Mouse (Mus musculus): ENCODE data around the gene Pdzd2. TPM values are rescaled to one million over a fixed set of nuclear protein-coding genes. Genes with fewer than 3 reads are reported as not detected.

Gene Pdzd2
- polyA plus RNA-seq, 1 experiment from 2014 or later = 7.3 TPM

- Histone ChIP-seq H3K27ac (no peak overlapping the region), H3K4me1 (peaks cover 9% of the 10 kb centered on the region), H3K36me3 (no peaks in the 10 kb centered on the region), H3K27me3 (ENCODE audit: insufficient read depth, poor library complexity, severe bottlenecking) (no peaks in the 10 kb centered on the region), H3K9me3 (no peaks in the 10 kb centered on the region), H3K4me3 (no peak overlapping the region)
- 59% methylated on average over 6 of the region's 6 CpGs for WGBS
- no peak for DNase-seq (ENCODE audit: low spot score)
Observed at GRCm38 (mm10) chr15:12577715-12578114, 162.0 kb downstream of the Pdzd2 start.

DNA sequence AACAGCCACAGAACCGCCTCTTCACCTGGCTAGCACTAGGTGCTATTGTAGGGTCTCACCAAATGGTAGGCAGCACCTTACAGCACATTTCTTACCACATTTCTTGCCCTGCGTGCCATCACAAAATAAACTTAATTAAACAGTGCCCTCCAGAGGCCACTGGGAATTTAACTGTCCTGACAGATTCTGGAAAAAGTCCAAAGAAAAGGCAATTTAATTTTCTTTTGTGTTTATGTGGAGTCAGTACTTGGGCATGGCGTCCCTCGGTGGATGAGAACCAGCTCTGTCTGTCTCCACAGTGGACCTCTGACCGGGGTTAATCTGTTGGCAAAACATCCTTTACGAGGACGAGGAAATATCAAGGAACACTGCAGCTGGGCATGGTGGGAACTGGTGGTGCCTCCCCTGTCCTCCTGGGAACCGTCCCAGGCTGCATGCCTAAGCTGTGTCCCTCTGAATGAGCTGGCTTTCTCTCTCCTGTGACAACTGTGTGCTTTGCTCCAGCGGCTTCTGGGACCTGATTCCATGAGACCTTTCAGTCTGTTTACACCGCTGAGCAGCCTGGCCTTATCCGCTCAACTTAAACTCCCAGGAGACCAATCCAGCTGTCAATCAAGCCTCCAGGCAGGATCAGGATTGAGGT is 162.5 kb downstream of the Pdzd2 start:
- no peaks in the 10 kb centered on the region for H3K27me3 ChIP-seq (ENCODE audit: insufficient read depth, poor library complexity, severe bottlenecking)
- H3K36me3 ChIP-seq = no peaks in the 10 kb centered on the region
- DNase-seq (ENCODE audit: low spot score) = no peak
- peaks cover 9% of the 10 kb centered on the region for H3K4me1 ChIP-seq
- no peak overlapping the region for H3K4me3 ChIP-seq
- 28% methylated on average over 11 of the region's 11 CpGs for WGBS
- peak overlapping the region; percentile 44; the same call in 1 of the 2 replicates for H3K27ac ChIP-seq
- no peaks in the 10 kb centered on the region for H3K9me3 ChIP-seq

DNA sequence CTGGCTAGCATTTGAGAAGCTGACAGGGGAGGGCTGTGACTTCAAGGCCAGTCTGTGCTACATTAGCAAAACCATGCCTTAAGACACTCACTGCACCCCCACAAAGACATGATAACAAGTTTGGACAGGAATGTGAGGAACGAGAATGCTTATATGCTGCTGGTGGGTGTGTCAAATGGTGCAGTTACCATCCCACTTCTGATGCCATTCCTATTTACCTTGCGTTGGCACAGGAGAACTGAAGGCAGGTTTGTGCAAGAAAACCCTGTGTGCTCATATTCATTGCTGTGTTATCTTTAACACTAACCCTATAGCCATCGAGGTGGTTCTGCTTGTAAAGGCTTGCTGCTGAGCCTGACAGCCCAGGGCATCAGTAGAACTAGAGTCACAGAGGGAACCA is 166.1 kb downstream of the Pdzd2 start:
- Histone ChIP-seq H3K27ac (no peak overlapping the region), H3K9me3 (no peaks in the 10 kb centered on the region), H3K27me3 (ENCODE audit: insufficient read depth, poor library complexity, severe bottlenecking) (no peaks in the 10 kb centered on the region), H3K4me3 (no peak overlapping the region), H3K36me3 (no peaks in the 10 kb centered on the region), H3K4me1 (peaks cover 9% of the 10 kb centered on the region)
- no peak for DNase-seq (ENCODE audit: low spot score)
- 70% methylated on average over 3 of the region's 3 CpGs for WGBS

GRCm38 (mm10) chr15:12571168-12571567 is 168.6 kb downstream of the Pdzd2 start:
- Histone ChIP-seq H3K27me3 (ENCODE audit: insufficient read depth, poor library complexity, severe bottlenecking) (no peaks in the 10 kb centered on the region), H3K4me3 (no peak overlapping the region), H3K4me1 (peaks cover 12% of the 10 kb centered on the region; the same call in 1 of the 2 replicates), H3K9me3 (no peaks in the 10 kb centered on the region), H3K27ac (no peak overlapping the region), H3K36me3 (no peaks in the 10 kb centered on the region)
- DNase-seq (ENCODE audit: low spot score) = no peak
- WGBS = 53% methylated on average over 4 of the region's 4 CpGs

DNA sequence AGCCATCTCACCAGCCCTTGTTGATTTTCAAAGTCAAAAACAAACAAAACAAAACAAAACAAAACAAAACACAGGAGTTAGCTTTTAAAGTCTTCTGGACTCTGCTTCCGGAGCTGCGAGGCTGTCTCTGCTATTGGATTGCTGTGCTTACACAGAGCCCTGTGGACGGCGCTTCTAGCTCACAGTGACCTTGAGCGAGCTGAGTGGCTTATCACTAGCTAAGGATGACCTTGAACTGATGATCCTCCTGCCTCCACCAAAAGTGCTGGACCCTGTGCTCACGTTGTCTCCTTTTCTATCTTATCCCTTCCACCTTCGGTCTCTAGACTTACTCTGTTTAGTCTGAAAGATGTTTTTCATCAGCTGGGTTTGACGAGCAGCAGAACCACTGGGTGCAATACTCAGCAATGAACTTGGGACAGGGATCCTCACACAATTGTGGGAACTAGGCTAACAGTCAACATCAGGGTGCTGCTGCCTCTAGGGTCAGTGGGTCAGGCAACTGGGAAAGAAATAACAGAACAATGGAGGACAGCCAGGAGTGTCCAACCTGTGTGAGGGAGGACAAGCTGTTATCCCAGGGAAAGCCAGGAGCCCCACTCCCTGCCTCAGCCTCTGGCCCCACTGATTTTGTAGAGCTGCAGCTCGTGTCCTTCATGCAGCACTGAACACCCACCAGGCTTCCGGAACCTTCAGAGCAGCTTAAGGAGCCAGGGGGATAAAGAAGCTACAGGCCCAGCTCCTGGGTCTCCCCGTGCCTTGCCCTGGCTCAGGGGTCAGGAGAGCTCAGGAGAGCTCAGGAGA is 172.9 kb downstream of the Pdzd2 start:
- WGBS = 62% methylated on average over 11 of the region's 11 CpGs
- Histone ChIP-seq H3K9me3 (no peaks in the 10 kb centered on the region), H3K4me1 (peaks cover 16% of the 10 kb centered on the region; the same call in 1 of the 2 replicates), H3K27me3 (ENCODE audit: insufficient read depth, poor library complexity, severe bottlenecking) (no peaks in the 10 kb centered on the region), H3K36me3 (no peaks in the 10 kb centered on the region), H3K4me3 (no peak overlapping the region), H3K27ac (peak overlapping the region; percentile 81)
- DNase-seq (ENCODE audit: low spot score) = no peak

DNA sequence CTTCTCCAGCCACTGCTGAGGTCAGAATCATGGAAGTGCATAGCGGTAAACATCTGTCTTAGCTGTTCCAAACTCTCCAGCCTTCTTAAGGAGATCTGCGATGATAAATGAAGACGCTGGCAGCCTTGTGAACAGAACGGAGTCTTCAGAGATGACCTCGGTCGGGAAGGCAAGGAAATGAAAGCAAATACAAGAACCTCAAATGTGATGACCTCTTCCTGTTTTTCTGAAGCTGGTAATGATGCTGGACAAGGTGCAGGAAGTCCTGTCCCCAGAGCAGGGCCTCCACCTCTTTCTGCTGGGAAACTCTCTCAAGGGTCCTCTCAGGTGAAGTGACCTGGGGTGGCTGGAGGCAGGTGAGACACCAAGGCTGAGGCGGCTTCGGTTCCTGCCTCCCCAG is 174.4 kb downstream of the Pdzd2 start:
- Histone ChIP-seq H3K9me3 (no peaks in the 10 kb centered on the region), H3K4me1 (peaks cover 19% of the 10 kb centered on the region), H3K27ac (no peak overlapping the region), H3K4me3 (no peak overlapping the region), H3K27me3 (ENCODE audit: insufficient read depth, poor library complexity, severe bottlenecking) (no peaks in the 10 kb centered on the region), H3K36me3 (no peaks in the 10 kb centered on the region)
- no peak for DNase-seq (ENCODE audit: low spot score)
- 75% methylated on average over 8 of the region's 8 CpGs for WGBS

DNA sequence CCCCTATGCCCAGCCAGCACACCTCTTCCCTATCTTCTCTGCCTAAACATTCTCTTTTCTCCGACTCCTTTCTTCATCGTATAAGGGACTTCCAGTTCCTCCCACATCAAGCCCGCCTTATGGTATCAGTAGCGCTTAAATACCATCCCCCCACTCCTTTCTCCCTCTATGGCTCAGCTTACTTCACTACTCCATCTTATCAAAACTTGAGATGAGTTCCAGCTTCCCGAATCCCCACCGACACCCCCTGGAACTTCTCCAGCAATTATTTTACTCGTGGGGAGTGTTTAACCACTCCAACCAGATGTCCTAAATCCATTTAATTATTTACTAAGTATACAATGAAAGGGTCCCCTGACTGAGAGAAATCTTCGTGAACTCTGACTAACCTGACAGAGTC is 179.2 kb downstream of the Pdzd2 start:
- no peaks in the 10 kb centered on the region for H3K9me3 ChIP-seq
- H3K36me3 ChIP-seq = no peaks in the 10 kb centered on the region
- no peaks in the 10 kb centered on the region for H3K27me3 ChIP-seq (ENCODE audit: insufficient read depth, poor library complexity, severe bottlenecking)
- no peak overlapping the region for H3K27ac ChIP-seq
- no peak overlapping the region for H3K4me3 ChIP-seq
- no peak for DNase-seq (ENCODE audit: low spot score)
- peaks cover 26% of the 10 kb centered on the region for H3K4me1 ChIP-seq
- 37% methylated on average over 8 of the region's 8 CpGs for WGBS

DNA sequence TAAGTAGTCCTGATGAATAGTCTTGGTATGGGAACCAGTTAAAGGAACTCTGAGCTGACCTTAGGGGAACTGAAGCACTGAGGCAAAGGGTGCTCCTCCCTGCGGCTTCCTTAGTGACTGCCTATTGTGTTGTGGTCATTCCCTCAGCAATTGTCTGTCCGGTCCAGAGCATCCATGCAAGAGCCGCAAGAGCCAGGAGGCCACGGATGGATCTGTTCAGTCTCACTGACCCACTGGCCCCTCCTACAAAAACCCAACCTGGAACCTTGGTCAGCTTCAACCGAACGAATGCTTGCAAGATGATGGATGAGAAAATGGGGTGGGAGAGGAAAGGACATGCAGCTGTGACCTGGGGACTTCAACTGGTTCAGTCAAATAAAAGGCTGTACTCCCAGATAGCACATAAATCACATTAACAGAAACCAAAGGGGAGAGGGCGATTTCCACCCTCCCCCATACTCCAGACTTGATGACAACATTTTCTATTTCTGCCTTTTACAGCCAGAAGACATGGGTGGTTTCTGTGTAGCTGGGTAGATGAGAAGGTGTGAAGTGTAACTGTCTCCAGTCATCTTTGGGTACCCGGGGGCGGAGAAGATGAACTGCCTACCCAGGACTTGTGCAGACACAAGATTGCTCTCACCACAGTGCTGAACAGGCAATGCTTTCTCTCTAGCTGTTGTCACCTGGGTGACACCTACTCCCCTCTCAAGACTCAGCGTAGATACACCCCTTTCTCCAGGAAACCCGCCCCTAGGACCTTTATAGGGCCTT is 181.9 kb downstream of the Pdzd2 start:
- WGBS = 73% methylated on average over 11 of the region's 11 CpGs
- H3K27ac ChIP-seq = no peak overlapping the region
- H3K4me1 ChIP-seq = peaks cover 32% of the 10 kb centered on the region
- no peaks in the 10 kb centered on the region for H3K27me3 ChIP-seq (ENCODE audit: insufficient read depth, poor library complexity, severe bottlenecking)
- H3K9me3 ChIP-seq = no peaks in the 10 kb centered on the region
- H3K4me3 ChIP-seq = no peak overlapping the region
- no peaks in the 10 kb centered on the region for H3K36me3 ChIP-seq
- no peak for DNase-seq (ENCODE audit: low spot score)

- WGBS = 54% methylated on average over 3 of the region's 3 CpGs
- Histone ChIP-seq H3K4me1 (peaks cover 35% of the 10 kb centered on the region), H3K36me3 (no peaks in the 10 kb centered on the region), H3K27ac (no peak overlapping the region), H3K4me3 (no peak overlapping the region), H3K27me3 (ENCODE audit: insufficient read depth, poor library complexity, severe bottlenecking) (no peaks in the 10 kb centered on the region), H3K9me3 (no peaks in the 10 kb centered on the region)
- no peak for DNase-seq (ENCODE audit: low spot score)
Observed at GRCm38 (mm10) chr15:12553211-12553610, 186.5 kb downstream of the Pdzd2 start.

DNA sequence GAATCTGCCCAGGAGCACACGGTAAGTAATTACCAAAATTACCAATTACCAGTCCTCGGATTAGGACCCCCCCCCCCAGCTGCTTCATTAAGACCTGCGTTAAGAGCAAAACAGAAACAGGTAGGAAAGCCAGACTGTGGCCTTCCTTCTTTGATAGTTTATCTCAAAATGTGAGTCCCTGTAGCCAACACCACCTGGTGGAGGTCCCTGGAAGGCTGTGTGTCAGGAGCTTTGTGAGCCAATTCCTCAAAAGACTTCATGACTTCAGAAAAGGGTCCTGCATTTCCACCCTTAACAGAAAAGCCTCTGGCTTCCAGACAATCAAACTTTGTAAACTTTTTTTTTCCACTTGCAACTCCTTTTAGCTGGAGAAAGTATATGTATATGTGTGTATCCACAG is 188.8 kb downstream of the Pdzd2 start:
- no peak for DNase-seq (ENCODE audit: low spot score)
- Histone ChIP-seq H3K27ac (no peak overlapping the region), H3K4me1 (peaks cover 36% of the 10 kb centered on the region), H3K9me3 (no peaks in the 10 kb centered on the region), H3K27me3 (ENCODE audit: insufficient read depth, poor library complexity, severe bottlenecking) (no peaks in the 10 kb centered on the region), H3K36me3 (no peaks in the 10 kb centered on the region), H3K4me3 (no peak overlapping the region)
- 28% methylated on average over 3 of the region's 3 CpGs for WGBS

DNA sequence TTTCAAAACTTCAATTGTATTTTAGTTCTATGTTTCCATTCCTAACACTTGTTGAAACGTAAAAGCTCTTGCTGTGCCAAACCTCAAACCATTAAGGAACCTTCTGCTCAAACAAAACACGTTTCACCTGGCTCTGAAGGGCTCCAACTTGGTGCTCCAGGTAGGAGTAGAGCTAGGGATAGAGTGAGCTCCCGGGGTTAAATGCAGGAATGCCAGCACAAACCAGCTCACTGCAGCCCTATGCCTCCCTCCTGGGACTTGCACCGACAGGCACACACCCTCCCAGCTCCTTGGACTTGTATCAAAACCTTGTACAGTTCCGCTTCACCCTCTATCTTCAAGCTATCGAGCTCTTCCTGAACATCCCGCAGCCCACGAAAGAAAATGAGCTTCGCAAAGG is 189.3 kb downstream of the Pdzd2 start:
- Histone ChIP-seq H3K9me3 (no peaks in the 10 kb centered on the region), H3K4me1 (peaks cover 38% of the 10 kb centered on the region), H3K27me3 (ENCODE audit: insufficient read depth, poor library complexity, severe bottlenecking) (no peaks in the 10 kb centered on the region), H3K27ac (no peak overlapping the region; the same call in 1 of the 2 replicates), H3K36me3 (no peaks in the 10 kb centered on the region), H3K4me3 (peak overlapping the region; percentile 62; the same call in 1 of the 2 replicates)
- DNase-seq (ENCODE audit: low spot score) = no peak
- 25% methylated on average over 9 of the region's 9 CpGs for WGBS

DNA sequence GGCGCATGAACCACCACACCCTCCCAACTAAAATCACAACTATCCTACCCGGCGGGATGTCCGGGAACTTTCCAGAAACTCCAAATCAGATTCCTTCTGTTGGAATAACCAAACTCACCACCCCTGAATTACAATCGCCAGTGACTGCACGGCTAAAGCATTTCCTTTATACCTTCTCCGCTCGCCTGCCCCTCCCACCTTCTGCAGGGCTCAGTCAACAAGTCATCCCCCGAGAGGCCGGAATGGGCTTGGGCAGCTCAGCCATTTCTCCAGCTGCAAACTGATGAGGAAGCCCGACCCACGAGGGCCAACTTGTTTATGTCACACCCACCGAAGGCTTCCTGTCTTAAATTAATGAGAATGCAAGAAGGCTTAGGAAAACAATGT is 189.8 kb downstream of the Pdzd2 start:
- WGBS = 1% methylated on average over 13 of the region's 13 CpGs
- Histone ChIP-seq H3K4me1 (peaks cover 43% of the 10 kb centered on the region), H3K27me3 (ENCODE audit: insufficient read depth, poor library complexity, severe bottlenecking) (no peaks in the 10 kb centered on the region), H3K4me3 (peak overlapping the region; percentile 62), H3K27ac (peak overlapping the region; percentile 65), H3K36me3 (no peaks in the 10 kb centered on the region), H3K9me3 (no peaks in the 10 kb centered on the region)
- DNase-seq (ENCODE audit: low spot score) = no peak

Measured in heart, embryonic 10.5 days (tissue).